ENCODE assay signal across 10 mouse cellular contexts in the genomic region with DNA sequence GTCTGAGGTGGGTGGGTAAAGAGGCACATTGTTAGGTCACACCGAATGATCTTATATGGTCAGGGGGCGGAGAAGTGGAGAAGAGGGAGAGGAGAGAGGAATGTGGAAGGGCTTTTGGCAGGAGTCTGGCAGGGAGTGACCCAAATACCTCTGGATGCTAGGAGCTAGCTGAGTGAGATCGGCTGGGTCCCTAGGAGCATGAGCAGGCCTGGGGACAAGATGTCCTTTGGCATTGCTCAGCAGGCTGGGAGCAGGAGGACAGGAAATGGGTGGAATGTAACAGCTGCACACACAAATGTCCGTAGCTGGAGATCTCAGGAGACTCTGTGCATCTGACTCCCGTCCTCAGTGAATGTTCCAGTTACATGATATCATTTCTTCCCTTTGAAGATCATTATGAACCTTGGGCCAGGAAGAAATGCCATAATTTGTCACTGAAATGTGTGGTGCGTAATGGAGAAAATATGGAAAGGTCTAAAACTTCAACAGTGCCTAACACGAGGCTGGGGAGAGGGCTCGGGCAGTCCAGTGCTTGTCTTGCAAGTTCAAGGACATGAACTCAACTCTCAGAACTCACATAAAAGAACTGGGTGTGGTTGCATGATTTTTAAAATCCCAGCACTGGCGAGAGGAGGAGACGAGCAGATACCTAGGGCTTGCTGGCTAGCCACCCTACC. TPM values are rescaled to one million over a fixed set of nuclear protein-coding genes. Genes with fewer than 3 reads are reported as not detected.
A peak's percentile ranks its signal among the peaks of the same experiment; 100 is the strongest.
DNase-seq lines count a peak whose midpoint lies in the region; ATAC-seq and TF ChIP-seq lines count a peak whose summit lies in the region.
"Had no signal": no experiment of that assay in that cellular context is flagged by ENCODE, and none has a peak within 500 bp of the region (broad histone marks: within the 10 kb centered on the region; RNA-seq: fewer than 3 reads in every experiment).

No protein-coding gene starts in this region.

- no peak for DNase-seq in forebrain, embryonic 10.5 days (ENCODE audit: extremely low spot score, low spot score)
- peak; percentile 30 for DNase-seq in ZHBTc4 (ENCODE audit: low read depth, low spot score)
- peak; percentile 83 for DNase-seq in heart, postnatal 25 days (ENCODE audit: low spot score)
- peak; percentile 97 for DNase-seq in lung, postnatal 0 days (ENCODE audit: low spot score)
- DNase-seq in ovary, postnatal 14 days (ENCODE audit: low spot score), result no peak
- DNase-seq in cerebellum, postnatal 4 days (ENCODE audit: low spot score in 2 of 2), result no peak
- no peak for DNase-seq in midbrain, embryonic 10.5 days (ENCODE audit: low spot score)

- H3K27ac ChIP-seq in forebrain, embryonic 10.5 days, result peak overlapping the region; percentile 20; the same call in 1 of the 2 replicates
- no peak overlapping the region for H3K27ac ChIP-seq in forebrain, embryonic 13.5 days
- H3K27ac ChIP-seq in lung, postnatal 0 days (ENCODE audit: low read length), result peak overlapping the region; percentile 89
- no peak overlapping the region for H3K27ac ChIP-seq in midbrain, embryonic 10.5 days (replicated peaks)
- H3K27ac ChIP-seq: embryonic facial prominence, embryonic 13.5 days; midbrain, embryonic 12.5 days had no signal

- no peak overlapping the region for H3K4me3 ChIP-seq in forebrain, embryonic 10.5 days
- no peak overlapping the region for H3K4me3 ChIP-seq in forebrain, embryonic 13.5 days
- no peak overlapping the region for H3K4me3 ChIP-seq in lung, postnatal 0 days (ENCODE audit: low read depth, low read length)
- H3K4me3 ChIP-seq in midbrain, embryonic 10.5 days, result no peak overlapping the region
- H3K4me3 ChIP-seq: embryonic facial prominence, embryonic 13.5 days; midbrain, embryonic 12.5 days had no signal

- no peak for TF ChIP-seq CTCF in lung, postnatal 0 days (IDR thresholded peaks at IDR 0.05)

- peaks cover 17% of the 10 kb centered on the region for H3K4me1 ChIP-seq in forebrain, embryonic 10.5 days
- no peaks in the 10 kb centered on the region for H3K4me1 ChIP-seq in forebrain, embryonic 13.5 days
- H3K4me1 ChIP-seq in lung, postnatal 0 days (ENCODE audit: insufficient read depth, low read depth, low read length), result peaks cover 6% of the 10 kb centered on the region; the same call in 1 of the 2 replicates
- peaks cover 13% of the 10 kb centered on the region for H3K4me1 ChIP-seq in midbrain, embryonic 10.5 days
- H3K4me1 ChIP-seq: midbrain, embryonic 12.5 days had no signal

- WGBS in forebrain, embryonic 10.5 days, result 81% methylated on average over 10 of the region's 10 CpGs
- WGBS in forebrain, embryonic 13.5 days, result 82% methylated on average over 10 of the region's 10 CpGs
- 26% methylated on average over 10 of the region's 10 CpGs for WGBS in lung, postnatal 0 days
- WGBS in midbrain, embryonic 10.5 days, result 72% methylated on average over 10 of the region's 10 CpGs

- no peaks in the 10 kb centered on the region for H3K27me3 ChIP-seq in forebrain, embryonic 10.5 days (ENCODE audit: poor library complexity, severe bottlenecking)
- H3K27me3 ChIP-seq in forebrain, embryonic 13.5 days, result no peaks in the 10 kb centered on the region
- no peaks in the 10 kb centered on the region for H3K27me3 ChIP-seq in lung, postnatal 0 days (replicated peaks; ENCODE audit: insufficient read depth, low read length)
- no peaks in the 10 kb centered on the region for H3K27me3 ChIP-seq in midbrain, embryonic 10.5 days (ENCODE audit: low read depth, poor library complexity, severe bottlenecking)
- H3K27me3 ChIP-seq: embryonic facial prominence, embryonic 13.5 days; midbrain, embryonic 12.5 days had no signal

- intact Hi-C loops in heart, postnatal 25 days (cut with DNase I), result loop anchor here (5.0 kb wide), 1 partner anchor 68 kb away; no protein-coding TSS in a partner anchor

- TF ChIP-seq EP300 in lung, postnatal 0 days (IDR thresholded peaks at IDR 0.05), result peak; percentile 98

- H3K9ac ChIP-seq in forebrain, embryonic 13.5 days, result no peak overlapping the region
- H3K9ac ChIP-seq in lung, postnatal 0 days (replicated peaks; ENCODE audit: low read depth), result no peak overlapping the region
- H3K9ac ChIP-seq: embryonic facial prominence, embryonic 13.5 days; midbrain, embryonic 12.5 days had no signal

- no peaks in the 10 kb centered on the region for H3K9me3 ChIP-seq in forebrain, embryonic 10.5 days
- no peaks in the 10 kb centered on the region for H3K9me3 ChIP-seq in forebrain, embryonic 13.5 days (replicated peaks)
- H3K9me3 ChIP-seq in lung, postnatal 0 days (ENCODE audit: low read length), result no peaks in the 10 kb centered on the region
- H3K9me3 ChIP-seq in midbrain, embryonic 10.5 days (replicated peaks), result no peaks in the 10 kb centered on the region
- H3K9me3 ChIP-seq: embryonic facial prominence, embryonic 13.5 days; midbrain, embryonic 12.5 days had no signal

- no peaks in the 10 kb centered on the region for H3K36me3 ChIP-seq in forebrain, embryonic 10.5 days (replicated peaks)
- no peaks in the 10 kb centered on the region for H3K36me3 ChIP-seq in forebrain, embryonic 13.5 days (ENCODE audit: poor library complexity, severe bottlenecking)
- no peaks in the 10 kb centered on the region for H3K36me3 ChIP-seq in lung, postnatal 0 days (ENCODE audit: insufficient read depth, low read length)
- no peaks in the 10 kb centered on the region for H3K36me3 ChIP-seq in midbrain, embryonic 10.5 days
- H3K36me3 ChIP-seq: embryonic facial prominence, embryonic 13.5 days; midbrain, embryonic 12.5 days had no signal

- H3K4me2 ChIP-seq in forebrain, embryonic 13.5 days, result no peak overlapping the region
- H3K4me2 ChIP-seq in lung, postnatal 0 days (replicated peaks; ENCODE audit: low read depth, low read length), result no peak overlapping the region
- H3K4me2 ChIP-seq: embryonic facial prominence, embryonic 13.5 days; midbrain, embryonic 12.5 days had no signal

- ATAC-seq in forebrain, embryonic 13.5 days, result no peak
- ATAC-seq in lung, postnatal 0 days, result peak; percentile 95

RNA-seq across cellular contexts. Expression of gene Zfp366, which starts 59.6 kb away (rescaled TPM):
- 0.36 and 0.47 TPM in 2 replicates for polyA plus RNA-seq in forebrain, embryonic 10.5 days (2016; fragmentation: Nextera tagmentation; extraction: Ambion mirVana)
- 0.49 and 0.53 TPM in 2 replicates for polyA plus RNA-seq in forebrain, embryonic 13.5 days (2015; fragmentation: Nextera tagmentation; extraction: Ambion mirVana)
- total RNA-seq in heart, postnatal 25 days (2021), result 10 to 100 TPM in 1 of 2 experiments, 1 to 10 TPM in 1; 8.9 to 11.6 TPM
- 1.6 and 2.0 TPM in 2 replicates for polyA plus RNA-seq in lung, postnatal 0 days (2015; fragmentation: Nextera tagmentation; extraction: Ambion mirVana)
- polyA plus RNA-seq in midbrain, embryonic 10.5 days (2016; fragmentation: Nextera tagmentation; extraction: Ambion mirVana), result 0.37 and 0.44 TPM in 2 replicates

Comparison
In these comparisons a context has a peak if more than half of its experiments do, and no peak if none do; other contexts are left out.
1. H3K27ac ChIP-seq: peak in forebrain, embryonic 10.5 days (single experiment) and lung, postnatal 0 days (single experiment); none in forebrain, embryonic 13.5 days (single experiment) and midbrain, embryonic 10.5 days (single experiment).
2. DNase-seq: peak in ZHBTc4 (single experiment), heart, postnatal 25 days (single experiment) and lung, postnatal 0 days (single experiment); none in forebrain, embryonic 10.5 days (single experiment), ovary, postnatal 14 days (single experiment), cerebellum, postnatal 4 days (0 of 2) and midbrain, embryonic 10.5 days (single experiment).